Mouse (Mus musculus) forebrain, embryonic 14.5 days (tissue): ENCODE measurements around the gene Vegfd. TPM values are rescaled to one million over a fixed set of nuclear protein-coding genes. Genes with fewer than 3 reads are reported as not detected.

Experiments used
- ATAC-seq: fragments of 200-750 bp; cut with Nextera tagmentation; 2 replicates; pipeline ENCODE4 v1.8.0; 2017; ENCODE audit warnings: mild to moderate bottlenecking, moderate library complexity
- DNase-seq: peaks from one replicate; pipeline ENCODE4 v3.0.0-alpha.2; 2015; ENCODE audit warnings: low spot score
- H3K27ac ChIP-seq: fragments of 300-500 bp; sonication (generic); 2 replicates; pipeline ENCODE4 v1.5.1; 2014; ENCODE audit warnings: low read depth, mild to moderate bottlenecking, control low read depth, low read length, moderate library complexity
- H3K27me3 ChIP-seq: fragments of 300-500 bp; sonication (generic); replicated peaks from 2 replicates; pipeline ENCODE4 v1.6.1; 2014; ENCODE audit warnings: low read length, control low read depth, mixed read lengths; ENCODE audit not compliant: control insufficient read depth, insufficient read depth
- H3K36me3 ChIP-seq: fragments of 300-500 bp; sonication (generic); 2 replicates; pipeline ENCODE4 v1.6.1; 2014; ENCODE audit warnings: low read length, control low read depth; ENCODE audit not compliant: control insufficient read depth, insufficient read depth
- H3K4me1 ChIP-seq: fragments of 300-500 bp; sonication (generic); 2 replicates; pipeline ENCODE4 v1.6.1; 2014; ENCODE audit warnings: antibody characterized with exemption, low read length, control low read depth; ENCODE audit not compliant: control insufficient read depth, insufficient read depth
- H3K4me2 ChIP-seq: fragments of 300-500 bp; sonication (generic); 2 replicates; pipeline ENCODE4 v1.6.1; 2014; ENCODE audit warnings: mild to moderate bottlenecking, control low read depth, low read length
- H3K4me3 ChIP-seq: fragments of 300-500 bp; sonication (generic); 2 replicates; pipeline ENCODE4 v1.5.1; 2014; ENCODE audit warnings: low read depth, low read length, control low read depth
- H3K9ac ChIP-seq: fragments of 300-500 bp; sonication (generic); 2 replicates; pipeline ENCODE4 v1.6.1; 2014; ENCODE audit warnings: mild to moderate bottlenecking, low read length, control low read depth, moderate library complexity
- H3K9me3 ChIP-seq: fragments of 300-500 bp; sonication (generic); replicated peaks from 2 replicates; pipeline ENCODE4 v1.6.1; 2016; ENCODE audit warnings: low read length, control low read depth, mixed read lengths; ENCODE audit not compliant: control insufficient read depth
- WGBS: fragments of 180-500 bp; shearing (Covaris S2); extraction: QIAGEN DNeasy Blood & Tissue Kit; methylation state at CpG from one replicate; pipeline ENCODE4 v1.1.7; 2014; 5-methylcytosine and 5-hydroxymethylcytosine counted together
- polyA plus RNA-seq: library from polyadenylated mRNA; unstranded; fragments of >200 nt; fragmentation: Nextera tagmentation; extraction: Ambion mirVana; gene quantifications from 2 replicates; pipeline ENCODE4 v1.2.1, GENCODE M21; 2014

Gene Vegfd
- polyA plus RNA-seq, 1 experiment from 2014 or later: 0.67 TPM

- ATAC-seq: no peak
- no peaks in the 10 kb centered on the region for H3K27me3 ChIP-seq
- H3K4me2 ChIP-seq: no peak overlapping the region
Measured at GRCm38 (mm10) chrX:164430621-164431020, 57.4 kb downstream of the Vegfd start.

GRCm38 (mm10) chrX:164431133-164431532 lies 58.0 kb downstream of the Vegfd start:
- ATAC-seq (no peak), DNase-seq (no peak)
- H3K4me1 ChIP-seq: no peaks in the 10 kb centered on the region
- H3K36me3 ChIP-seq: peaks cover 14% of the 10 kb centered on the region
- H3K27me3 ChIP-seq: no peaks in the 10 kb centered on the region
- H3K4me3 ChIP-seq: no peak overlapping the region
- 89% methylated on average over 2 of the region's 2 CpGs for WGBS
- no peaks in the 10 kb centered on the region for H3K9me3 ChIP-seq
- no peak overlapping the region for H3K4me2 ChIP-seq
- H3K9ac ChIP-seq: no peak overlapping the region
- H3K27ac ChIP-seq: no peak overlapping the region

More at GRCm38 (mm10) chrX:164430621-164431020, 57.4 kb downstream of the Vegfd start:
- no peak for DNase-seq
- Histone ChIP-seq H3K9me3 (no peaks in the 10 kb centered on the region), H3K36me3 (peaks cover 14% of the 10 kb centered on the region), H3K4me1 (no peaks in the 10 kb centered on the region), H3K4me3 (no peak overlapping the region), H3K9ac (no peak overlapping the region), H3K27ac (no peak overlapping the region)
- WGBS: 93% methylated on average over 6 of the region's 6 CpGs

DNA sequence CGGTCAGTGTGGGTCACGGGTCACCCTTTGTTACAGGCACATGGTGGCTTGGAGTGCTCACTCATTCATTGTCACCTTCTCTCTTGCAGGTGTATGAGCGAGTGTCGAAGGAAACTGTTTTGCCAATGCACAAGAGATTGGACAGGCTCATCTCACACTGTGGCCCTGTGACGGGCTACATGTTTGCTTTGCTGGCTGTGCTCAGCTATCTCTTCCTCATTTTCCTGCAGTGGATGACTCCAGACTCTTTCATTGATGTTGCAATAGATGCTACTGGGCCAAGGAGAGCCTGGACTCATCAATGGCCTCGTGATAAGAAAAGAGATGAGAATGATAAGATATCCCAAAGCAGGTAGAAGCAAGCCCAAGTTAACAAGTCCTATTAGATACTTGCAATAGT lies 58.4 kb downstream of the Vegfd start:
- Histone ChIP-seq H3K27me3 (no peaks in the 10 kb centered on the region), H3K27ac (no peak overlapping the region), H3K4me3 (no peak overlapping the region), H3K36me3 (peaks cover 14% of the 10 kb centered on the region), H3K4me2 (no peak overlapping the region), H3K9me3 (no peaks in the 10 kb centered on the region), H3K9ac (no peak overlapping the region), H3K4me1 (no peaks in the 10 kb centered on the region)
- no peak for DNase-seq
- no peak for ATAC-seq
- 86% methylated on average over 6 of the region's 6 CpGs for WGBS

GRCm38 (mm10) chrX:164432682-164433081 lies 59.5 kb downstream of the Vegfd start:
- DNase-seq: no peak
- H3K4me2 ChIP-seq: no peak overlapping the region
- ATAC-seq: no peak
- 98% methylated on average over 9 of the region's 9 CpGs for WGBS
- H3K36me3 ChIP-seq: peaks cover 14% of the 10 kb centered on the region
- H3K4me3 ChIP-seq: no peak overlapping the region
- no peaks in the 10 kb centered on the region for H3K9me3 ChIP-seq
- no peaks in the 10 kb centered on the region for H3K27me3 ChIP-seq
- no peaks in the 10 kb centered on the region for H3K4me1 ChIP-seq
- no peak overlapping the region for H3K9ac ChIP-seq
- no peak overlapping the region for H3K27ac ChIP-seq

- ATAC-seq (no peak), DNase-seq (no peak)
- H3K4me1 ChIP-seq: no peaks in the 10 kb centered on the region
- no peaks in the 10 kb centered on the region for H3K9me3 ChIP-seq
- no peak within 1 kb of the TSS for H3K4me2 ChIP-seq
- H3K27me3 ChIP-seq: no peaks in the 10 kb centered on the region
- H3K36me3 ChIP-seq: peaks cover 6% of the 10 kb centered on the region; the same call in 1 of the 2 replicates
- no peak within 1 kb of the TSS for H3K27ac ChIP-seq
- no peak within 1 kb of the TSS for H3K4me3 ChIP-seq
- no peak within 1 kb of the TSS for H3K9ac ChIP-seq
- 77% methylated on average over 8 of the region's 8 CpGs for WGBS
Measured at GRCm38 (mm10) chrX:164436709-164437108, 63.5 kb downstream of the Vegfd start, which contains the start of gene Asb11. TSS of gene Asb11 (plus strand) at chrX:164436994.

DNA sequence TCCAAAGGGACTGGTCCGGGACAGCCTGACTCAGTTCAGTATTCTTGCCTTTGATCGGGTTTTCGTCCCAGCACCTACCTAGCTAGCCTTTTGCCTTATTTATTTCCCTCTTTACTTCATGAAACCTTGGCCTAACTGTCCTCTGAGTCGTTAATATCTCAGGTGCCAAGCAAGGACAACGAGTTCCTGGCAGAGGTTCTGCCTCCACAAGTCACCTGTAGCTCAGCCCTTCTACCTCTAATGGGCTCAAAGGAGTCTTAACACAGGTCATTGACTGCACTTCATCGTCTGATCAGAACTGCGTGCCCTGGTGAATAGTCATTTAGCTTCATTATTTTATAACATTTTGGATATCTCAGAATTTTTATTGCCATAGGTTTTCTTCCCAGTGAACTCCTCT lies 66.3 kb downstream of the Vegfd start:
- H3K27ac ChIP-seq: no peak overlapping the region
- WGBS: 85% methylated on average over 7 of the region's 7 CpGs
- DNase-seq (no peak), ATAC-seq (no peak)
- H3K36me3 ChIP-seq: no peaks in the 10 kb centered on the region
- no peak overlapping the region for H3K4me3 ChIP-seq
- H3K27me3 ChIP-seq: no peaks in the 10 kb centered on the region
- H3K4me1 ChIP-seq: no peaks in the 10 kb centered on the region
- H3K4me2 ChIP-seq: no peak overlapping the region
- no peak overlapping the region for H3K9ac ChIP-seq
- H3K9me3 ChIP-seq: no peaks in the 10 kb centered on the region

DNA sequence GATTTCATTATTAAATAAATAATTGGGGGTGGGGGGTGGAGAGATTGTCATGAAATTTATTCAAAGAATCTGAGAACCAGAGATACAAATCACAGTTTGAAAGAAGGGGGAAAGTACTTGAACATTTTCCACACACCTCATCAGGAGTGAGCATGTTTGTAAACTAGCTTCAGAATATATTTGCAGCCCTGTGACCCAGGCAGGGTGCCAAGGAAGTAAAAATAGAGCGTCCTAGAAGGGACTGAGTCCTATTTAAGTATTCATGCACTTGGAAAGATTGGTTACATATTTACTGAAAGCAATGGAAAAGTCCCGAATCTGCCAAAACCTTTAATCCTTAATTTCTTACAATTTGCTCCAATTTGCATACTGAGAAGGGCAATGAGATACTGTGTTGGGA lies 67.0 kb downstream of the Vegfd start:
- Histone ChIP-seq H3K9ac (no peak overlapping the region), H3K4me2 (no peak overlapping the region), H3K36me3 (no peaks in the 10 kb centered on the region), H3K4me3 (no peak overlapping the region), H3K4me1 (no peaks in the 10 kb centered on the region), H3K9me3 (no peaks in the 10 kb centered on the region), H3K27me3 (no peaks in the 10 kb centered on the region), H3K27ac (no peak overlapping the region)
- WGBS: 42% methylated on average over 2 of the region's 2 CpGs
- no peak for ATAC-seq
- no peak for DNase-seq

- no peak for ATAC-seq
- H3K36me3 ChIP-seq: no peaks in the 10 kb centered on the region
- 86% methylated on average over 3 of the region's 3 CpGs for WGBS
Measured at GRCm38 (mm10) chrX:164440703-164441102, 67.5 kb downstream of the Vegfd start.

DNA sequence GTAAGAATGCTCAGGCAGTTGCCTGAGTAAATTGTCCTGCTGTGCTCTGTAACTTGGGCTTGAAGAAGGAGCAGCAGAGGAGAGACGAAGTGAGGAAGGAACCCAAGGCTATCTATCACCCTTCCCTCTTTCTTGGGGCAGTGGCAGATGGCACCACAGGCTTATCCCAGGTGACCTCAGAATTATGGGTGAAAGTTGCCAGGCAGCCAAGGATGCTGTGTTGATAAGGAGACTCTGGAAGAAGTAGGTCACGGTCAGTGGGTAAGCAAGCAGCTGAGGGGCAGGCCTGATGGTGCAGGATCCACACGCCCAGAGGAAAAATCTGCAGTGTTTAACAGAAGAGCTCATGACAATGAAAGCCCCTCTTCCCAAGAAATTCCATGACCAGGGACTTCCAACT lies 68.1 kb downstream of the Vegfd start:
- no peak overlapping the region for H3K27ac ChIP-seq
- H3K4me1 ChIP-seq: no peaks in the 10 kb centered on the region
- 86% methylated on average over 3 of the region's 3 CpGs for WGBS
- H3K36me3 ChIP-seq: no peaks in the 10 kb centered on the region
- H3K9ac ChIP-seq: no peak overlapping the region
- H3K9me3 ChIP-seq: no peaks in the 10 kb centered on the region
- H3K4me2 ChIP-seq: no peak overlapping the region
- H3K4me3 ChIP-seq: no peak overlapping the region
- H3K27me3 ChIP-seq: no peaks in the 10 kb centered on the region
- ATAC-seq (no peak), DNase-seq (no peak)

More at GRCm38 (mm10) chrX:164440703-164441102, 67.5 kb downstream of the Vegfd start:
- no peak overlapping the region for H3K9ac ChIP-seq
- no peaks in the 10 kb centered on the region for H3K9me3 ChIP-seq
- no peak overlapping the region for H3K4me3 ChIP-seq
- no peaks in the 10 kb centered on the region for H3K4me1 ChIP-seq
- DNase-seq: no peak
- no peaks in the 10 kb centered on the region for H3K27me3 ChIP-seq
- no peak overlapping the region for H3K4me2 ChIP-seq
- no peak overlapping the region for H3K27ac ChIP-seq
